Mouse (Mus musculus): Measurements from ENCODE around the gene Kirrel3.

Kirrel3 gene

GRCm38 (mm10) chr9:34754523-34755097, 268.9 kb downstream of the Kirrel3 start:
- DNase-seq, result no peak

- DNase-seq, result no peak
Measured at GRCm38 (mm10) chr9:34756055-34756454, 270.4 kb downstream of the Kirrel3 start.

GRCm38 (mm10) chr9:34758925-34759324, 273.2 kb downstream of the Kirrel3 start:
- DNase-seq, result no peak

- no peak for DNase-seq
Measured at GRCm38 (mm10) chr9:34760521-34760920, 274.8 kb downstream of the Kirrel3 start.

GRCm38 (mm10) chr9:34766792-34767623, 281.3 kb downstream of the Kirrel3 start:
- no peak for DNase-seq

- no peak for DNase-seq
Measured at GRCm38 (mm10) chr9:34768961-34769360, 283.3 kb downstream of the Kirrel3 start.

- no peak for DNase-seq
Measured at GRCm38 (mm10) chr9:34770951-34771350, 285.3 kb downstream of the Kirrel3 start.

- no peak for DNase-seq
Measured at GRCm38 (mm10) chr9:34771401-34771800, 285.7 kb downstream of the Kirrel3 start.

- no peak for DNase-seq
Measured at GRCm38 (mm10) chr9:34772022-34772437, 286.3 kb downstream of the Kirrel3 start.

GRCm38 (mm10) chr9:34781356-34781755, 295.7 kb downstream of the Kirrel3 start:
- no peak for DNase-seq

- no peak for DNase-seq
Measured at GRCm38 (mm10) chr9:34787915-34788314, 302.2 kb downstream of the Kirrel3 start.

GRCm38 (mm10) chr9:34795226-34795625, 309.5 kb downstream of the Kirrel3 start:
- DNase-seq, result no peak

GRCm38 (mm10) chr9:34797688-34798339, 312.1 kb downstream of the Kirrel3 start:
- no peak for DNase-seq

GRCm38 (mm10) chr9:34801662-34802061, 316.0 kb downstream of the Kirrel3 start:
- no peak for DNase-seq

- no peak for DNase-seq
Measured at GRCm38 (mm10) chr9:34806854-34807253, 321.2 kb downstream of the Kirrel3 start.

GRCm38 (mm10) chr9:34809993-34810513, 324.4 kb downstream of the Kirrel3 start:
- no peak for DNase-seq

GRCm38 (mm10) chr9:34818325-34818976, 332.8 kb downstream of the Kirrel3 start:
- no peak for DNase-seq

GRCm38 (mm10) chr9:34824358-34825088, 338.8 kb downstream of the Kirrel3 start:
- no peak for DNase-seq

GRCm38 (mm10) chr9:34825089-34825400, 339.4 kb downstream of the Kirrel3 start:
- DNase-seq, result no peak

GRCm38 (mm10) chr9:34825402-34826008, 339.8 kb downstream of the Kirrel3 start:
- DNase-seq, result no peak

GRCm38 (mm10) chr9:34830696-34831095, 345.0 kb downstream of the Kirrel3 start:
- no peak for DNase-seq

GRCm38 (mm10) chr9:34836801-34837200, 351.1 kb downstream of the Kirrel3 start:
- DNase-seq, result no peak

Data from thymus, postnatal 4 days (tissue).